Mouse (Mus musculus): ENCODE results near the gene Lpcat1. TPM values are rescaled to one million over a fixed set of nuclear protein-coding genes. Genes with fewer than 3 reads are reported as not detected.
A peak's percentile ranks its signal among the peaks of the same experiment; 100 is the strongest.

The Lpcat1 gene
- polyA plus RNA-seq, 1 experiment from 2014 or later = 58.1 TPM

DNA sequence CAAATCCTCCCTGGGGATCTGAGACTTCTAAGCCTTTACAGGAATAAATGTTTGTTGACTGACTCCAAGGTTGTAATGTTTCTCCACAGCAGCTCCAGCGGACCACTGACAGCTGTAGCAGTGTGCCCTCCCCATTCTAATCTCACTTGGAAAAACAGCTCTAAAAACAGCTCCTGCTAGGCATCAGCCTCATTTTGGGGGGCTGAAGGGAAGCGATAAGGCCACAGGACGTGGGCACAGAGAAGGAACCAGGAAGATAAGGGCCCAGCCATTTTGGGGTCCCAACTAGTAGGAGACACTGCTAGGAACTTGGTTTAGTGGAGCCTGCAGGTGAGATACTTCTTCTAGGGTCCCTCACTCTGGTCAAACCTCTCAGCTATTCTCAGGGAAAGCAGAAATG, 68.3 kb downstream of the Lpcat1 start:
- DNase-seq (ENCODE audit: low spot score) = no peak
- 61% methylated on average over 3 of the region's 3 CpGs for WGBS

GRCm38 (mm10) chr13:73536403-73536821, 69.4 kb downstream of the Lpcat1 start, which contains the start of gene Slc6a3:
Gene Slc6a3 (plus strand): TSS chr13:73536747.
- WGBS = under 1% methylated on average over 26 of the region's 26 CpGs
- H3K4me1 ChIP-seq (replicated peaks) = peaks cover 12% of the 10 kb centered on the region
- DNase-seq (ENCODE audit: low spot score) = peak; percentile 45
- H3K27me3 ChIP-seq (ENCODE audit: insufficient read depth, poor library complexity, severe bottlenecking) = peaks cover 60% of the 10 kb centered on the region
- H3K9me3 ChIP-seq = no peaks in the 10 kb centered on the region
- no peaks in the 10 kb centered on the region for H3K36me3 ChIP-seq
- H3K4me3 ChIP-seq = peak within 1 kb of the TSS; percentile 57
- H3K27ac ChIP-seq = no peak within 1 kb of the TSS

More for the DNA sequence above, 68.3 kb downstream of the Lpcat1 start:
- no peaks in the 10 kb centered on the region for H3K9me3 ChIP-seq
- H3K36me3 ChIP-seq = no peaks in the 10 kb centered on the region
- H3K27me3 ChIP-seq (ENCODE audit: insufficient read depth, poor library complexity, severe bottlenecking) = peaks cover 54% of the 10 kb centered on the region
- peaks cover 12% of the 10 kb centered on the region for H3K4me1 ChIP-seq (replicated peaks)
- no peak overlapping the region for H3K27ac ChIP-seq
- no peak overlapping the region for H3K4me3 ChIP-seq

- DNase-seq (ENCODE audit: low spot score) = no peak
- peaks cover 60% of the 10 kb centered on the region for H3K27me3 ChIP-seq (ENCODE audit: insufficient read depth, poor library complexity, severe bottlenecking)
- H3K27ac ChIP-seq = no peak overlapping the region
- H3K4me1 ChIP-seq (replicated peaks) = peaks cover 12% of the 10 kb centered on the region
- no peaks in the 10 kb centered on the region for H3K36me3 ChIP-seq
- peak overlapping the region; percentile 57 for H3K4me3 ChIP-seq
- no peaks in the 10 kb centered on the region for H3K9me3 ChIP-seq
- 17% methylated on average over 13 of the region's 13 CpGs for WGBS
These were observed 69.8 kb downstream of the Lpcat1 start for GRCm38 (mm10) chr13:73536824-73537223.

DNA sequence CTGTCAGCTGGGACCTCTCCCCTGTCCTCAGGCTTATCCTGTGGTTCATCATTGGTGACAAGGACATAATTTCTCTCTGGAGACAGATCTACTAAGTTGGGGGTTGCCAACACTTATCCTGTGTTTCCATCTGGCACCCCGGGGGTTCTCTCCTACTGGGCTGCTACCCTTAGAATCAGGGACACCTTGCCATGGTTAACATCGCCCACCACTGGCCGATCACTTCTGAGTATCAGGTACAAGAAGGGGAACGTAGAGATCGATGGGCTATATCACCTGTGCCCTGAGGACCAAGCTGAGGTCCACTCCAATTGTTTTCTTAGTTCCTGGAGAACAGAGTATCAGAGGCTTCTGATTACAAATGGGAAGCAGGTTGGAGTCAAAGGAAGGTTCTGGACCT, 97.2 kb downstream of the Lpcat1 start:
- Histone ChIP-seq H3K27ac (no peak overlapping the region), H3K9me3 (no peaks in the 10 kb centered on the region), H3K4me1 (replicated peaks) (no peaks in the 10 kb centered on the region), H3K4me3 (no peak overlapping the region), H3K36me3 (no peaks in the 10 kb centered on the region), H3K27me3 (ENCODE audit: insufficient read depth, poor library complexity, severe bottlenecking) (no peaks in the 10 kb centered on the region)
- 86% methylated on average over 5 of the region's 5 CpGs for WGBS
- no peak for DNase-seq (ENCODE audit: low spot score)

Other genes starting within 250 kb of the Lpcat1 start
- gene Irx4, start 206.7 kb upstream of the Lpcat1 start, polyA plus RNA-seq (2016; fragmentation: Nextera tagmentation; extraction: Ambion mirVana) = 5.4 and 8.0 TPM in 2 replicates
- 139 and 152 TPM in 2 replicates for gene Mrpl36, start 138.7 kb upstream of the Lpcat1 start, polyA plus RNA-seq (2016; fragmentation: Nextera tagmentation; extraction: Ambion mirVana)
- 401 and 402 TPM in 2 replicates for gene Ndufs6, start 138.7 kb upstream of the Lpcat1 start, polyA plus RNA-seq (2016; fragmentation: Nextera tagmentation; extraction: Ambion mirVana)
- gene Slc6a3, start 69.5 kb downstream of the Lpcat1 start, polyA plus RNA-seq (2016; fragmentation: Nextera tagmentation; extraction: Ambion mirVana) = 0.05 and 0.10 TPM in 2 replicates
- gene Clptm1l, start 136.8 kb downstream of the Lpcat1 start, polyA plus RNA-seq (2016; fragmentation: Nextera tagmentation; extraction: Ambion mirVana) = 106 and 107 TPM in 2 replicates
- 5.6 and 7.2 TPM in 2 replicates for gene Tert, start 159.7 kb downstream of the Lpcat1 start, polyA plus RNA-seq (2016; fragmentation: Nextera tagmentation; extraction: Ambion mirVana)
- gene Slc6a18, start 210.8 kb downstream of the Lpcat1 start, polyA plus RNA-seq (2016; fragmentation: Nextera tagmentation; extraction: Ambion mirVana) = not detected in 2 replicates
- gene Slc6a19, start 237.7 kb downstream of the Lpcat1 start, polyA plus RNA-seq (2016; fragmentation: Nextera tagmentation; extraction: Ambion mirVana) = 0.34 TPM in 1 of 2 replicates, not detected in the other

All from hindbrain, embryonic 10.5 days (tissue).